Mouse (Mus musculus): ENCODE results near the gene Fbxo9.

The Fbxo9 gene

DNA sequence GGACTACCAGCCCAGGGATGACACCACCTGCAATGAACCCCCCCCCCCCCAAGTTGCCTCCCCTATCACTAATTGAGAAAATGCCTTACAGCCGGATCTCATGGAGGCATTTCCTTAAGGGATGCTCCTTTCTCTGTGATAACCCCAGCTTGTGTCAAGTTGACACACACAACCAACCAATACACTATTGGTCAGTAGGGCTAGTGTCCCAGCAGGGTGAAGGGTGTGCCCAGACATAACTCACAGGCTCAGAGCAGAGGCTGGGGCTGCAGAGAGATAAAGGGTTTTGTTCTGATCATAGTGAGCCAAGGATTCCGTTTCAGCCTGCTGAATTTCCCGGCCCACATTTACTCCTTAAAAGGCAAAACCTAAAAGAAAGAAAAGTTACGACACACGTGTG, 38.4 kb downstream of the Fbxo9 start:
- DNase-seq (ENCODE audit: low read depth, low spot score) = no peak

DNA sequence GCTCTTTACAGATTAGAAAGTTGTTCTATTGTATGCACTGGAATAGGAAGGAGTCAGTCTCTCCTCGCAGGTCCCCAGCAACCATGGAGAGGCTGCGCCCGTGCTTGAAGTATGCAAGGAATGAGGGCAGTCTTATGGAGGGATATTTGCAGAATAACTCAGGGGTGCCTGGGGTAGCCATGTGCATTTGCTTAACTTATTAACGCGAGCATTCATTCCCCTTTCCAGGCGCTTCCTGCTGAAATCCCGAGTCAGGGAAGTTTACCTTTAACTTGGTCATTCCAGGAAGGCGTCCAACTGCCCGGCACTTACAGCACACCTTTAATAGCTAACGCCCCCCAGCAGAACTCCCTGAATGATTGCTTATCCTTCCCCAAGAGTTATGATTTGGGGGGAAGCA, 44.7 kb downstream of the Fbxo9 start:
- DNase-seq (ENCODE audit: low read depth, low spot score) = no peak

DNA sequence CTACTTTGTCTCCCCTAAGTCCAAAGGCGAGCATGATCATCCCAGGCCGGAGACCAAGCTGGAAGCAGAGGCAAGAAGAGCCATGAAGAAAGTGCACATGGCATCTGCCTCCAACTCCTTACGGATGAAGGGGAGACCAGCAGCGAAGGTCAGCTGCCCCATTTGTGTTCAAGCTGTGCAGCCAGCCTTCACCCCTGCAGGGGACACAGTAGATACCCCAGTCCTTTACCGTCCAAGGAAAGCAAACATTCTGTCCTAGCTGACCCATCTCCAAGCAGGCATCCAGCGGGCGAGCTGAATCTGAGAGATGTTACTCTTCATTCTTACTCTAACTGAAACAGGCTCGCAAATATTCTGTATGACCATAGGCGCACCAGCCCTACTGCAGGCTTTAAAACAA, 46.5 kb downstream of the Fbxo9 start:
- DNase-seq (ENCODE audit: low read depth, low spot score) = no peak

DNA sequence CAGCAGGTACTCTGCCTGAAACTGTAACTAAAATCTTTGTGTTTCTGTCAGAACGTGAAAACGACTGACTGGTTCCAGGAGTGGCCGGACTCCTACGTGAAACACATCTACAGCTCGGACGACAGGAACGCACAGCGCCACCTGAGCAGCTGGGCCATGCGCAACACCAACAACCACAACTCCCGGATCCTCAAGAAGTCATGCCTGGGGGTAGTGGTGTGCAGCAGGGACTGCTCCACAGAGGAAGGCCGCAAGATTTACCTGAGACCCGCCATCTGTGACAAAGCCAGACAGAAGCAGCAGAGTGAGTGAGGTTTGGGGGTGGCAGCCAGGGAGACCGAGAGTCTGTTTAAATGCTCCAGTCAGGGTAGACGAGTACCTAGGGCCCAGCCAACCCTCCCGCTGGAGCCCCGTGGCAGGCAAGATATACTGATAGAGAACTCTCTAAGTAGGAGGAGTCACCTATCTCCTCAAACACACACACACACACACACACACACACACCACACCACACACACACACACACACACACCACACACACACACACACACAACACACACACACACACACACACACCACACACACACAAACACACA, 49.2 kb downstream of the Fbxo9 start:
- DNase-seq (ENCODE audit: low read depth, low spot score) = no peak

DNA sequence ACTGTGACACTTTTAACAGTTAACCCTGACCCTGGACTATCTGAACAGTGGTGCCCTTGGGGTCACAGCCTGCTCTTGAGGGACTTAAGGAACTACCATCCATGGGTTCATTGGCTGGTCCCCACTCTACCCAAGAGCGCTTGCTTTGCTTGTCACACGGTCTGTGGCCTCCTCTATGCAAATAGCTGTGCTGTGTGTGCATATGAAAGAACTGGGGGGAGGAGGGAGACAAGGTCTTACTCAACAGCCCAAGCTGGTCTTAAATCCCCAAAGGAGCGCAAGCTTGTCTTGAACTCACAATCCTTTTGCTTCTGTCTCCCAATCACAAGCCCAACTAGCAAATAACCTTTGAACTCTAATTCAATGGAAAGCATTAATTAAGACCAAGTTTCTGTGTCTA, 54.6 kb downstream of the Fbxo9 start:
- DNase-seq (ENCODE audit: low read depth, low spot score) = no peak

DNA sequence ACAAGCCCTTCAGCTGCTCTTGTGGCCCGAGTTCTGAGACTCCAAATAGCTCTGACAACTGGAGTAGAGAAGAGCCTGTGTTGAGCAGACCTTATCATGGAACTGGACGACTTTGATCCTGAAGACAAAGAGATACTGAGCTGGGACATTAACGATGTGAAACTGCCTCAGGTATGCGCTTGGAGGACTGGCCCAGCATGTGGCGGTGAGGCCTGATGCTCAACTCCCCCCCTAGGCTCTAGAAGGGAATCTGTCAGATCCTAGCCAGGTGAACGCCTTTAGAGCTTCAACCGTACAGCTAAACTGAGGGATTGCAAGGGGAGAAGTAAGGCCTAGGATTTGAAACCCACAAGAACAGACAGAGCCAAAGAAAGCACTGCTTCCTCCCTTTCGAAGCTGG, 55.0 kb downstream of the Fbxo9 start:
- no peak for DNase-seq (ENCODE audit: low read depth, low spot score)

DNA sequence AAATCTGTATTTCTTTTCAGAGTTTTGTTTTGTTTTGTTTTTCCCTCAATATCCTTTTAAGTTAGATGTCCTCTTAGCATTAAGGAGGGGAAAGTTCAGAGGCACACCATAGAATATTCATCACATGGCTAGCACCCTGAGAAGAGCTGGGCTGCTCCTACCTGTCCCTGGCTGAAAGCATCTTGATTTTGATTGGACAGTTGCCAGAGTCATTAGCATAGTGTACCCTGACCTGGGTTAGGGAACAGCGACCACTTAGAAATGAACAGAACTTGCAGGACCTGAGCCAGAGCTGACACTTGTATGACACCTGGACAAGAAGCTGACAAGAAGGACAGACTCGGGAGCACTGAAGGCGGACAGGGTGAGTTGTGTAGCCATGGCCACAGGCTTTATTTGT, 57.2 kb downstream of the Fbxo9 start, which contains the start of gene Gcm1:
Gene Gcm1, plus strand, starts transcription at position 248 of the 400 bp plus-strand sequence.
- no peak for DNase-seq (ENCODE audit: low read depth, low spot score)

DNA sequence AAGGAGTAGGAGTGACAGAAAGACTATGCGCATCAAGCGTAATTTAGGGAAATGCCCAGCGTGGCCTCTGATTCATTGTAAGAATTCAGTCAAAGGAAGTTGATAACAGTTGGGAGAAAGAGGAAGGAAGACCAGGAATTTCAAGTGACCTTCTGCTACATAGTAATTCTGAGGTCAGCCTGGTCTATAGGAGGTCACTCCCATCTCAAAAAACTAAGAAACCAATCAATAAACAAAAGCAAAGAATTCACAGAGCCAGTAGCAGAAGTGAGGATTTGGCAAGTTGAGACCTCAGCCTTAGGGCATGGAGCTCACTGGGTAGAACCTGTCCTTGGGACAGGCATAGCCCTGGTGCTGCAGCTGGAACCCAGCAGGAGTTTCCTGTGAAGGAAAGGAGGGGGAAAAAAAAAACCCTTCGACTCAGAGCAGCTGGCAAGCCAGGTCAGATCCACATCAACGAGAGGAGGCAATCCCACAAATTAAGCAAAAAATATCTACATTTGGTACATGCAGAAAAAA, 58.4 kb downstream of the Fbxo9 start:
- no peak for DNase-seq (ENCODE audit: low read depth, low spot score)

DNA sequence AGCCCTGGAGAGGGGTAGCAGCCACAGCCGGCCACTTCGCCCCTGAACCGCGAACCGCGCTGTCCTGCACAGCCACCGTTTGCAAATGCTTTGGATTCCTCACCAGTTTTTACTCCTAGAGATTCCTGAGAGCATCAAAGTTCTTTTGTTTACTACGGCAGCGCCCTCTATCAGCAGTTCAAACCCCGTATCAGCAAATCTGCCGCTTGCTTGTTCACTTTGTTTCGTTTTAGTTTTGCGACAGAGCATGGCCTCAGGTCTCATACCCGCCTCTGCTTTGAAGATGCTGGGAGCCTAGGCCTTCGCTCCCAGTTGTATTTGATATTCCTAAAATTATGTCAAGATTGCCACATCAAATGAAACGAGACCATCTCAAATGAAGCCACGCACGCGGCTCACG, 62.1 kb downstream of the Fbxo9 start:
- DNase-seq (ENCODE audit: low read depth, low spot score) = no peak

DNA sequence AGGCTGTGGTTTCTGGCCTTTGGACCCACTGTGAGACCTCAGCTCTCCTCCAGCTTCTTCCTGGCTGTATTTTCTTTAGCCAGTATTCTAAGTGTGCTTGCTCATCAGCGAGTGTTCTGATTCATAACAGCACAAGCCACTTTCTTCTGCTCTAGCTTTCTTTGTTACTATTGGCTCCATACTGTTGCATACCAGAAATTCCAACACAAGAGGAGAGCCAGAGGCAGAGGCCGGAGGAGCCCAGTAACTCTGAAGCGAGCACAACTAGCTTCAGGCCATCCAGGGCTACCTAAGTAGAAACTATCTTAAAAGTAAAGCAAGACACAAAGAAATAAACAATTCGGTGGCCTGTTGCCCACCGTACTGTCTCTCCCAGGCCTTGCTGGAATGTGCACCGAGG, 63.7 kb downstream of the Fbxo9 start:
- no peak for DNase-seq (ENCODE audit: low read depth, low spot score)

DNA sequence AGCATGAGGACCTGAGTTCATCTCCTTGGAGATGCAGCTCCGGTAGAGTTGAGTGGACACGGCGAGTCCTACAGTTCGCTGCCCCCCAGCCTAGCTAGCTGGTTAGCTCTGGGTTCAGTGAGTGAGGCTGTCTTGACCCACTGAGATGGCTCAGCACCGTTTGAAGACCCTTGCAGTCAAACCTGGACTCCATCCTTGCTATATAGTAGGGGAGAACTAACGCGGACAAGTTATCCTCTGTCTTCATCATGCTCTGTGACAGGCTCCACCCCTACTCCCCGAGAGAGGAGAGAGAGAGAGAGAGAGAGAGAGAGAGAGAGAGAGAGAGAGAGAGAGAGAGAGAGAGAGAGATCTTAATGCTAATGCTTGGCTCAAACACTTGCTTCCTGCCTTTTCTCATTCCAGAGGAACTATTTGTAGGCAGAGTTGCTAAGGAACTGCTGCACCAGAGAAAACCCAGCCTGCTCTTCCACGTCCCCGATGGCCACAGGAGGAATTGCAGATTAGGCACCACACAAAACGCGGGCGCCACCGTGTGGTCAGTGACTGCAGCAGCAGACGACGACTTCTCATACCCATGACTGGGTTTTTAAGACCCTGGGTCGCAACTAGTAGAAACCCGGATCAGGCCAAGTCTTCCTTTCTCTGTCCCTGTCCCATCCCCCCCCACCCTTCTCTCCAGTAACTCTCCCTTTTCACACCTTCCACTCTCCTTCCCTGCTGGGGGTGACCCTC, 69.9 kb downstream of the Fbxo9 start:
- peak; percentile 69 for DNase-seq (ENCODE audit: low read depth, low spot score)

DNA sequence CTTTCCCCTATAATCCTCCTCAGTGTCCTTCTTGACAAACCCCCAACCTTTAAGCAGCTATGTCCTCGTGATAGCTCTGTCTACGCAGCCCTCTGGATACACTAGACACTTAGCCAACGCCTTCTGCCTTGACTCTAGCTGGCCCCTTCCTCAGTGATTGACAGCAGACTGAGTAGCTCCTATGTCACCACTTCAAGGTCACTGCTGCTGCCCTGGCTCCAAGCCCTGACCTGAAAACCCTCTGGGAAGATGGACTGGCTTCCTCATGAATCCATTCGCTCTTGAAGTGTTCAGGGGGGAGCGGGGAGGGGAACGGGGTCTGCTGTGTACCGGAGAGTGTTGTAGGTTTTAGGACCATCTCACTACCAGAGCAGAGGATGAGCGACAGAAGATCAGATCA, 73.0 kb downstream of the Fbxo9 start:
- no peak for DNase-seq (ENCODE audit: low read depth, low spot score)

DNA sequence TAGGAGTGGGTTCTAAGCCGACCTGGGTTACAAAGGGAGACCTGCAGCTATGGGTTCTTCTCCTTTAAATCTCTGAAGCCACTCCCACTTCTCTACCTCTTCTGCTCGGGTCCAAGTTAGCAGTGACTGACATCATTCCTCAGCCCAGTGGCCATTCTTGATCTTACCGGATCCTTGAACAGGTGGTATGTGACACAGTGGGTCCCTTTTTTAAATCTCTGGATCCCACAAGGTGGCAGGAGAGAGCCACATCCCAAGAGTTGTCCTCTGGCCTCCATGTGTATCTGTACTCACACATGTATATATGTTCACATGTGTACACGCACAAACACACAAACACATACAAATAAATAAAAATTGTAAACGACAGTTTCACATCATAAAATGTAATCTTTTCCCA, 73.6 kb downstream of the Fbxo9 start:
- DNase-seq (ENCODE audit: low read depth, low spot score) = no peak

DNA sequence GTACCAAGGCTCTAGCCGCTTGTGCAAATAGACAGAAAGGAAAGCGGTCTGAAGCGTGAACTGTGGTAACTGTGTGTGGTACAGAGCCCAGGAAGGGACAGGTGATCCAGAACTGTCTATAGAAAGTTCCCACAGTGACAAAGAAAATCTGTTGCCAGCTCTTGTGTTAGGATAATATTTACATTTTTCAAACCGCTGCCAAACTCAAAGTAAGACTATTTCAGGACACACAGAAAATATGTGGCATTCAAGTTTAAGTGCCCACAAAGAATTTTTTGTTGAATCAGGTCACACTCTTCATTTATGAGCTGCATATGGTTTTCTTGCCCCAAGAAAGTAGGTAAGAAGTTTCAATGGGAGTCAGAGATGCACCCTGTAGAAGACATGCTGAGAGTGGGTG, 75.9 kb downstream of the Fbxo9 start:
- DNase-seq (ENCODE audit: low read depth, low spot score) = no peak

All from retina, postnatal 7 days (tissue).